Mouse (Mus musculus): ENCODE data around the gene Chl1.

Gene Chl1

DNA sequence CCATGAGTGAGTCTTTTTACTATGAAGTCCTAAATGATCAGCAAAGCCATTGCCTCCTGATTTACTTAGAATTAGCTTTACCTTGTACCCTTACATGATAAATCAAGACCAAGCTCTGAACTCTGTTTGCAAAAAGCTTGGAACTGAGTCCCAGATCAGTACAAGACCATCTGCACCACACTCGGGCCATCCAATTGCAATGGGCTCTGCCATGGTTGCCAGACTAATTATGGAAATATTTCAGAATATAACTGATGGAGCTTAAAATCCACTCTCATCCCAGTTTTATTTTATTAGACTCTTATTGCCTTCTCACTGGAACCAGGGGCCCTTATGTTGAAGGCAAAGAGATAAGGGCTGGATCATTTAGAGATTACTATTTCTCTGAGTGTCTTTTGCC, 284.9 kb downstream of the Chl1 start:
- DNase-seq (ENCODE audit: low spot score in 2 of 2) = no peak

All from frontal cortex, postnatal 25 days (tissue).